Mouse (Mus musculus) spleen, postnatal 10 days (tissue): Measurements from ENCODE around the gene Rac2.

Experiments used
- DNase-seq, 2 experiments: peaks; one replicate each; pipeline ENCODE4 v3.0.0; 2021 to 2022; ENCODE audit warnings: low spot score in 2 of 2

Rac2 gene

GRCm38 (mm10) chr15:78547415-78548335 is 24.9 kb downstream of the Rac2 start:
- DNase-seq, result peak in 1 of 2 experiments; percentile 51

- no peak for DNase-seq
Observed at GRCm38 (mm10) chr15:78546060-78546459, 26.5 kb downstream of the Rac2 start.

GRCm38 (mm10) chr15:78544561-78545001 is 28.0 kb downstream of the Rac2 start, which contains the start of gene Sstr3:
Gene Sstr3, minus strand, starts transcription at chr15:78544685.
- DNase-seq, result no peak

- no peak for DNase-seq
Observed at GRCm38 (mm10) chr15:78544041-78544440, 28.5 kb downstream of the Rac2 start.

GRCm38 (mm10) chr15:78542767-78543303 is 29.7 kb downstream of the Rac2 start:
- no peak for DNase-seq

- no peak for DNase-seq
Observed at GRCm38 (mm10) chr15:78542098-78542766, 30.4 kb downstream of the Rac2 start.

- DNase-seq, result no peak
Observed at GRCm38 (mm10) chr15:78541606-78542005, 31.0 kb downstream of the Rac2 start.

- DNase-seq, result no peak
Observed at GRCm38 (mm10) chr15:78541036-78541435, 31.5 kb downstream of the Rac2 start.

- DNase-seq, result no peak
Observed at GRCm38 (mm10) chr15:78535723-78536421, 36.7 kb downstream of the Rac2 start.

GRCm38 (mm10) chr15:78533346-78533835 is 39.2 kb downstream of the Rac2 start:
- DNase-seq, result no peak

- no peak for DNase-seq
Observed at GRCm38 (mm10) chr15:78532566-78533345, 39.8 kb downstream of the Rac2 start.

GRCm38 (mm10) chr15:78531901-78532469 is 40.6 kb downstream of the Rac2 start:
- peak; percentile 84 to 95 for DNase-seq

GRCm38 (mm10) chr15:78531451-78531720 is 41.2 kb downstream of the Rac2 start:
- no peak for DNase-seq

- no peak for DNase-seq
Observed at GRCm38 (mm10) chr15:78530671-78531450, 41.7 kb downstream of the Rac2 start, which contains the start of gene C1qtnf6. Gene C1qtnf6, minus strand, starts transcription at chr15:78531416.

GRCm38 (mm10) chr15:78530141-78530540 is 42.4 kb downstream of the Rac2 start:
- no peak for DNase-seq

- no peak for DNase-seq
Observed at GRCm38 (mm10) chr15:78529428-78529990, 43.1 kb downstream of the Rac2 start.

- no peak for DNase-seq
Observed at GRCm38 (mm10) chr15:78528726-78529411, 43.7 kb downstream of the Rac2 start.

GRCm38 (mm10) chr15:78527973-78528372 is 44.6 kb downstream of the Rac2 start:
- DNase-seq, result no peak

- DNase-seq, result no peak
Observed at GRCm38 (mm10) chr15:78524163-78524562, 48.4 kb downstream of the Rac2 start.
